Mouse (Mus musculus) ES-CJ7 (cell line): ENCODE measurements around the gene Klk1b16.
"Not testable (repeated sequence)": the region's sequence is repeated elsewhere in the genome, so short reads cannot be mapped to it uniquely, and the experiment has no call there.

Experiments used
- DNase-seq: peaks from one replicate; pipeline ENCODE4 v3.0.0; 2011; ENCODE audit warnings: low read depth, low spot score

Klk1b16 gene

GRCm38 (mm10) chr7:44136467-44136866 lies at the start of gene Klk1b16:
Gene Klk1b16 (plus strand): TSS chr7:44136767.
- DNase-seq = no peak

- no peak for DNase-seq
These were observed 40.5 kb upstream of the Klk1b16 start for GRCm38 (mm10) chr7:44096111-44096510.

- DNase-seq = not testable (repeated sequence)
These were observed 34.5 kb upstream of the Klk1b16 start, which contains the start of gene Klk1b21 for GRCm38 (mm10) chr7:44102028-44102427. Gene Klk1b21 (plus strand): TSS chr7:44102328.

GRCm38 (mm10) chr7:44112373-44112772 lies 24.2 kb upstream of the Klk1b16 start, which contains the start of gene Klk1b22:
Gene Klk1b22 (plus strand): TSS chr7:44112673.
- DNase-seq = peak; percentile 41

GRCm38 (mm10) chr7:44123445-44123844 lies 13.1 kb upstream of the Klk1b16 start:
- no peak for DNase-seq

- DNase-seq = peak; percentile 56
These were observed 42.9 kb downstream of the Klk1b16 start for GRCm38 (mm10) chr7:44179299-44180045.

GRCm38 (mm10) chr7:44186516-44186915 lies 49.9 kb downstream of the Klk1b16 start:
- peak; percentile 7 for DNase-seq

GRCm38 (mm10) chr7:44187936-44188335 lies 51.4 kb downstream of the Klk1b16 start, which contains the start of gene Klk1b24:
Gene Klk1b24 (plus strand): TSS chr7:44188236.
- not testable (repeated sequence) for DNase-seq
